Mouse (Mus musculus) kidney, embryonic 16.5 days (tissue): ENCODE measurements around the gene Kcnh6. TPM values are rescaled to one million over a fixed set of nuclear protein-coding genes. Genes with fewer than 3 reads are reported as not detected.
A peak's percentile ranks its signal among the peaks of the same experiment; 100 is the strongest.

Experiments used
- ATAC-seq: fragments of 200-750 bp; cut with Nextera tagmentation; 2 replicates; pipeline ENCODE4 v1.8.0; 2017; ENCODE audit warnings: moderate TSS enrichment; ENCODE audit not compliant: low FRiP score, low TSS enrichment
- H3K27ac ChIP-seq: fragments of 300-500 bp; sonication (generic); 2 replicates; pipeline ENCODE4 v1.5.1; 2014; ENCODE audit warnings: low read length
- H3K27me3 ChIP-seq: fragments of 300-500 bp; sonication (generic); 2 replicates; pipeline ENCODE4 v1.6.1; 2014; ENCODE audit warnings: low read length, control low read depth, mixed read lengths; ENCODE audit not compliant: insufficient read depth
- H3K36me3 ChIP-seq: fragments of 300-500 bp; sonication (generic); 2 replicates; pipeline ENCODE4 v1.6.1; 2014; ENCODE audit warnings: low read length, control low read depth, mixed read lengths; ENCODE audit not compliant: insufficient read depth
- H3K4me1 ChIP-seq: fragments of 300-500 bp; sonication (generic); 2 replicates; pipeline ENCODE4 v1.6.1; 2014; ENCODE audit warnings: low read length, control low read depth, mixed read lengths; ENCODE audit not compliant: insufficient read depth
- H3K4me2 ChIP-seq: fragments of 300-500 bp; sonication (generic); replicated peaks from 2 replicates; pipeline ENCODE4 v1.6.1; 2014; ENCODE audit warnings: low read depth, low read length
- H3K4me3 ChIP-seq: fragments of 300-500 bp; sonication (generic); 2 replicates; pipeline ENCODE4 v1.5.1; 2014; ENCODE audit warnings: mild to moderate bottlenecking, low read length
- H3K9ac ChIP-seq: fragments of 300-500 bp; sonication (generic); replicated peaks from 2 replicates; pipeline ENCODE4 v1.6.1; 2014; ENCODE audit warnings: low read length
- H3K9me3 ChIP-seq: fragments of 300-500 bp; sonication (generic); 2 replicates; pipeline ENCODE4 v1.6.1; 2016; ENCODE audit warnings: low read length, control low read depth
- WGBS: fragments of 180-500 bp; shearing (Covaris S2); extraction: QIAGEN DNeasy Blood & Tissue Kit; methylation state at CpG from one replicate; pipeline ENCODE4 v1.1.7; 2014; 5-methylcytosine and 5-hydroxymethylcytosine counted together
- polyA plus RNA-seq: library from polyadenylated mRNA; unstranded; fragments of >200 nt; fragmentation: Nextera tagmentation; extraction: Ambion mirVana; gene quantifications from 2 replicates; pipeline ENCODE4 v1.2.1, GENCODE M21; 2015

Gene Kcnh6
- polyA plus RNA-seq, 1 experiment from 2014 or later: 0.25 TPM

DNA sequence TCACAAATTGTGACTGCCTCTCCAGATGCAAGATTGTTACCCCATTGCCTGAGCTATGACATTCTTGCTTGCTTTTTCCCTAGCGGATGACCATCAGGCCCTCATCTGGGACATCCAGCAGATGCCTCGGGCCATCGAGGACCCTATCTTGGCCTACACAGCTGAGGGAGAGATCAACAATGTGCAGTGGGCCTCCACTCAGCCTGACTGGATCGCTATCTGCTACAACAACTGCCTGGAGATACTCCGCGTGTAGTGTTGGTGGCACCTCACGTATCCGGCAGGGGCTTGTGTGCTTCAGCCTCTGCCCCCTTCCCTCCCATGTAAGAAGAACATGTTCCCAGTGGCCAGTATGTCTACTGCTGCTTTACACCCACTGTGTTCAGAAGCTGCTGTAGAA is 46.7 kb downstream of the Kcnh6 start:
- WGBS: 94% methylated on average over 8 of the region's 8 CpGs
- Histone ChIP-seq H3K27ac (no peak overlapping the region), H3K9me3 (no peaks in the 10 kb centered on the region), H3K9ac (no peak overlapping the region), H3K4me3 (no peak overlapping the region), H3K4me2 (no peak overlapping the region), H3K4me1 (no peaks in the 10 kb centered on the region), H3K36me3 (peaks cover 67% of the 10 kb centered on the region), H3K27me3 (no peaks in the 10 kb centered on the region)
- ATAC-seq: no peak

DNA sequence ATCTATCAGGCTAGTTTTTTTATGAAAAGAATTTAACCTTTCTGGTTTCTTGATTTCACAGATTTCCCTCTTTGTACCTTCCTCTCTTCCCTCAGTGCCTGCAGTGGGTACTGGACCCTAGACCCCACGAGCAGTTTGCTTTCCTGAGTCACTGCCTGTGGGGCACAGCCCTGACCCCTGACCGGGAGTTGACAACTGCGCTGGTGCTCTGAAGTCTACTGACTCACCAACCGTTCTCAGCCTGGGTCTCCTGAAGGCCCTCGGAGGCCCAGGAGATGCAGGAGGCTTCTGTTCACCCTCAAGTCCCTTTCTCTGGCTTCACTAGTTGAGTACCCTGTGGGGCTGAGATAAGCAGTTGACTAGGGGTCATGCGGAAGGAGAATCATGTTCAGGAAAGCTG is 47.4 kb downstream of the Kcnh6 start:
- WGBS: 87% methylated on average over 6 of the region's 6 CpGs
- H3K27me3 ChIP-seq: no peaks in the 10 kb centered on the region
- H3K4me1 ChIP-seq: no peaks in the 10 kb centered on the region
- H3K4me2 ChIP-seq: no peak overlapping the region
- no peak for ATAC-seq
- H3K4me3 ChIP-seq: no peak overlapping the region
- no peak overlapping the region for H3K27ac ChIP-seq
- H3K36me3 ChIP-seq: peaks cover 67% of the 10 kb centered on the region
- H3K9me3 ChIP-seq: no peaks in the 10 kb centered on the region
- H3K9ac ChIP-seq: no peak overlapping the region

DNA sequence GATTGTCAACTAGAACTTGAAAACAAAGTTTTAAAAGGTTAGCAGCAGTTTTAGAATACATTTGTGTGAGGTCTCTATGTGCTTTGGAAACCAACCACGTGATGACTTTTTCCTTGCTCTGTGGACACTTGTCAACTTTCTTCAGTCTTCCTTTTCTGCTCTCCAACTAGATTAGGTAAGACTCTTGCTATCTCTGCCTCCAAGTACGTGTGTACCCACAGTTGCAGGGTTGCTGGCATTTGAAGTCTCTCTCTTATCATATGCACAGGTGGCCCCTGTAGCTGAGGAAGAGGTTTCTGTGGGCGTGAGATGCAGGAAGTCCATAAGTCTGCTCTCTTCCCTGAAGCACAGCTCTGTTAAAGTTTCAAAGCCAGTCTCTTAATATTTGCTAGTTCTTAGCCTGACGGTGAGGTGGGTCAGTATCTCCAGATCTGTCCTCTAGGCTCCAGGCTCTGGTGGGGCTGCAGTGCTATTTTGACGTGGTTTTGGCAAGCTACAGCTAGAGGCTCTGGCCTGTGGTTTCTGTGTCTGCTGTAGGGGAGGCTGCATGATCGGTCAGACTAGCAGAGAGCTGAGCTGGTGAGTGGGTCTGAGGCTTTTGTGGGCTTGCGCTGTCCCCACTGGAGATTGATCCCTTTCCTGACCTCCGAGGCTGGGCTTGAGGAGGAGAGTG is 49.0 kb downstream of the Kcnh6 start:
- Histone ChIP-seq H3K9me3 (no peaks in the 10 kb centered on the region), H3K9ac (no peak overlapping the region), H3K4me2 (no peak overlapping the region), H3K27ac (no peak overlapping the region), H3K4me1 (no peaks in the 10 kb centered on the region), H3K36me3 (peaks cover 55% of the 10 kb centered on the region), H3K27me3 (no peaks in the 10 kb centered on the region), H3K4me3 (no peak overlapping the region)
- WGBS: 90% methylated on average over 8 of the region's 8 CpGs
- ATAC-seq: no peak

DNA sequence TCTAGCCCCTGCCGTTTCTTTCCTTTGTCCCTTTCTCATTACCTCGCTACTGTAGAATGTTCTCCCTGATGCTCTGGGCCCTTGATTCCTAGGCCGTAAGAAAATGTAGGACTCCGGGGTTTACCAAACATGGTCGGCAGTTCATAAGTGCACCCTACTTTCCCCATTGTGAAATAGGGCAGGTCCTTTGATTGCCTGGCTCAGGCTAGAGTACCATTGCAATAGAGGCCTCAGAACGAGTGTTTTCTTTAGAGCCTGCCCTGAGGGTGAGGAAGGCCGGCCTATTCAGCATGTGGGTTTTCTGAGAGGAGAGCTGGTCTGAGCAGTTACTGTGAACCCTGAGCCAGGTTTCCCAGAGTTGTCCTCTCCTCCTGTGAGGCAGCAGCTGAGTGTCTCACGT is 50.1 kb downstream of the Kcnh6 start:
- Histone ChIP-seq H3K4me3 (no peak overlapping the region), H3K4me2 (no peak overlapping the region), H3K36me3 (peaks cover 49% of the 10 kb centered on the region), H3K9ac (no peak overlapping the region), H3K9me3 (no peaks in the 10 kb centered on the region), H3K4me1 (no peaks in the 10 kb centered on the region), H3K27ac (no peak overlapping the region), H3K27me3 (no peaks in the 10 kb centered on the region)
- ATAC-seq: no peak
- 82% methylated on average over 8 of the region's 8 CpGs for WGBS

DNA sequence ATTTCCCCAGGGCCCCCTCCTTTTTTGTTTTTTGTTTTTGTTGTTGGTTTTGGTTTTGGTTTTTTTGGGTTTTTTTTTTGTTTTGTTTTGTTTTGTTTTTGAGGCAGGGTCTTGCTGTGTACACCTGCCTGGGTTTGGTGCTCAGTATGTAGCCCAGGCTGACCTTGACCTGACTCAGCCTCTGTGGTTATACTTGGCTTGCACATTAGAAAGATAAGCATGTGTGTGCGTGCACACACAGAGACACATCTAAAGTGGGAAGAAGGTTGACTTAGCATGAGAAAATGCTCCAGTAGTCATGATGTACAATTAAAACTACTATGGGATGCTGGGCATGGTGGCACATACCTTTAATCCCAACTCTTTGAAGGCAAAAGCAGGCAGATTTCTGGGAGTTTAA is 52.6 kb downstream of the Kcnh6 start:
- H3K4me2 ChIP-seq: no peak overlapping the region
- H3K4me3 ChIP-seq: no peak overlapping the region
- WGBS: 89% methylated on average over 1 of the region's 1 CpGs
- H3K4me1 ChIP-seq: no peaks in the 10 kb centered on the region
- peaks cover 27% of the 10 kb centered on the region for H3K36me3 ChIP-seq
- H3K27ac ChIP-seq: no peak overlapping the region
- H3K9ac ChIP-seq: no peak overlapping the region
- H3K9me3 ChIP-seq: no peaks in the 10 kb centered on the region
- no peak for ATAC-seq
- H3K27me3 ChIP-seq: no peaks in the 10 kb centered on the region

DNA sequence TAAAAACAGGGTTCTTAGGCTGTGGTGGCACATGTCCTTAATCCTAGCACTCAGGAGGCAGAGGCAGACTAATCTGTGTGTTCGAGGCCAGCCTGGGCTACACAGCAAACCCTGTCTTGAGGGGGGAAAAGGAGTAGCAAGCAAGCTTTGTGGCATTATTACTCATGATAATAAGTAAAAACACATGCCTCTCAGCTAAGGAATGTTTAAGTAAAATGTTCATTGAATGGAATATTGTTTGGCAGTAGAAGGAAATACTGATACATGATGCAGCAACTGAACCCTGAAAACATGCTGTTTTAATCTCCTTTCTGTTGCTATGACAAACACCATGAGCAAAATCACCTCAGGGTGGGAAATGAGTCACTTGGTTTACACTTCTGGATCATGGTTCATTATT is 53.4 kb downstream of the Kcnh6 start:
- peaks cover 20% of the 10 kb centered on the region for H3K36me3 ChIP-seq
- no peak for ATAC-seq
- no peaks in the 10 kb centered on the region for H3K4me1 ChIP-seq
- no peaks in the 10 kb centered on the region for H3K9me3 ChIP-seq
- H3K9ac ChIP-seq: no peak overlapping the region
- no peak overlapping the region for H3K4me2 ChIP-seq
- no peaks in the 10 kb centered on the region for H3K27me3 ChIP-seq
- 89% methylated on average over 1 of the region's 1 CpGs for WGBS
- no peak overlapping the region for H3K4me3 ChIP-seq
- no peak overlapping the region for H3K27ac ChIP-seq

- Histone ChIP-seq H3K4me1 (peaks cover 7% of the 10 kb centered on the region; the same call in 1 of the 2 replicates), H3K27ac (no peak overlapping the region), H3K4me3 (no peak overlapping the region), H3K9ac (no peak overlapping the region), H3K27me3 (no peaks in the 10 kb centered on the region), H3K36me3 (no peaks in the 10 kb centered on the region), H3K9me3 (no peaks in the 10 kb centered on the region), H3K4me2 (no peak overlapping the region)
- 81% methylated on average over 5 of the region's 5 CpGs for WGBS
- no peak for ATAC-seq
Measured at GRCm38 (mm10) chr11:106063756-106064155, 55.8 kb downstream of the Kcnh6 start.

- H3K4me2 ChIP-seq: peak overlapping the region; percentile 77
- no peaks in the 10 kb centered on the region for H3K36me3 ChIP-seq
- ATAC-seq: no peak; the same call in 1 of the 2 replicates
- no peaks in the 10 kb centered on the region for H3K27me3 ChIP-seq
- H3K27ac ChIP-seq: peak overlapping the region; percentile 75
- H3K9ac ChIP-seq: peak overlapping the region; percentile 89
- 38% methylated on average over 18 of the region's 18 CpGs for WGBS
- peaks cover 7% of the 10 kb centered on the region; the same call in 1 of the 2 replicates for H3K4me1 ChIP-seq
- H3K9me3 ChIP-seq: no peaks in the 10 kb centered on the region
- peak overlapping the region; percentile 96 for H3K4me3 ChIP-seq
Measured at GRCm38 (mm10) chr11:106065073-106065922, 57.4 kb downstream of the Kcnh6 start.

GRCm38 (mm10) chr11:106065923-106066571 is 58.1 kb downstream of the Kcnh6 start, which contains the start of gene Taco1:
Taco1 (plus strand) TSS chr11:106066061.
- peak within 1 kb of the TSS; percentile 90 for H3K27ac ChIP-seq

More at GRCm38 (mm10) chr11:106065923-106066571, 58.1 kb downstream of the Kcnh6 start, which contains the start of gene Taco1:
- H3K4me3 ChIP-seq: peak within 1 kb of the TSS; percentile 96
- H3K4me1 ChIP-seq: peaks cover 7% of the 10 kb centered on the region; the same call in 1 of the 2 replicates
- WGBS: under 1% methylated on average over 49 of the region's 49 CpGs
- no peaks in the 10 kb centered on the region for H3K9me3 ChIP-seq
- no peaks in the 10 kb centered on the region for H3K36me3 ChIP-seq
- peak; percentile 98 for ATAC-seq
- peak within 1 kb of the TSS; percentile 89 for H3K9ac ChIP-seq
- H3K27me3 ChIP-seq: no peaks in the 10 kb centered on the region
- peak within 1 kb of the TSS; percentile 77 for H3K4me2 ChIP-seq
